Mouse (Mus musculus): ENCODE data around the gene Efna3.

DNA sequence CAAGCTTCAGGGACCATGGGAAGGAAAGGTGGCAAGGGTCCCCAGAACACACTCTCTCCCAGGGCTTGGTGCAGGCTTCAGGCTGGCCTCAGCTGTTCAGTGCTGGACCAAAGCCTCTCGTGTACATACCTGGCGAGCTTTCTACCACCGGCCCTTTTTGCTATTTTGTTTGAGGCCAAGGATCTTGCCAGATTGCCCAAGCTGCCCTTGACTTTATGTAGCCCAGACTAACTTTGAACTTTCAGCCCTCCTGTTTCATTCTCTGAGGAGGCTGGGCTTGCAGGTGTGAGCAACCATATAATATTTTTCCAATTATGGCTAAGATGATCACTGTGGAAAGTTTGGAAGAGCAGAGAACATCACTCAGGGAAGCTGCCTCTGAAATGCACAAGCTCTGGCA is 38.5 kb downstream of the Efna3 start:
- TF ChIP-seq CTCF (IDR thresholded peaks at IDR 0.05; ENCODE audit: insufficient read depth, low read depth, low read length) (no peak), POLR2A (IDR thresholded peaks at IDR 0.05; ENCODE audit: insufficient read depth, low read depth, low read length) (no peak)
